Mouse (Mus musculus) lung, postnatal 0 days (tissue): ENCODE data around the gene Gstt2. TPM values are rescaled to one million over a fixed set of nuclear protein-coding genes. Genes with fewer than 3 reads are reported as not detected.

Experiments used
- ATAC-seq: fragments of 200-750 bp; cut with Nextera tagmentation; 2 replicates; pipeline ENCODE4 v1.8.0; 2017; ENCODE audit warnings: moderate library complexity
- DNase-seq: peaks from one replicate; pipeline ENCODE4 v3.0.0-alpha.2; 2016; ENCODE audit warnings: low spot score
- H3K27ac ChIP-seq: fragments of 300-500 bp; sonication (generic); 2 replicates; pipeline ENCODE4 v1.5.1; 2014; ENCODE audit warnings: antibody characterized with exemption, mild to moderate bottlenecking, low read length, mixed read lengths
- H3K27me3 ChIP-seq: fragments of 300-500 bp; sonication (generic); replicated peaks from 2 replicates; pipeline ENCODE4 v1.6.1; 2014; ENCODE audit warnings: low read length, mixed read lengths; ENCODE audit not compliant: insufficient read depth
- H3K36me3 ChIP-seq: fragments of 300-500 bp; sonication (generic); 2 replicates; pipeline ENCODE4 v1.6.1; 2014; ENCODE audit warnings: low read length, mixed read lengths; ENCODE audit not compliant: insufficient read depth
- H3K4me1 ChIP-seq: fragments of 300-500 bp; sonication (generic); 2 replicates; pipeline ENCODE4 v1.6.1; 2014; ENCODE audit warnings: antibody characterized with exemption, low read depth, low read length, mixed read lengths; ENCODE audit not compliant: insufficient read depth
- H3K4me2 ChIP-seq: fragments of 300-500 bp; sonication (generic); replicated peaks from 2 replicates; pipeline ENCODE4 v1.6.1; 2014; ENCODE audit warnings: low read depth, mild to moderate bottlenecking, low read length, moderate library complexity, mixed read lengths
- H3K4me3 ChIP-seq: fragments of 300-500 bp; sonication (generic); 2 replicates; pipeline ENCODE4 v1.5.1; 2014; ENCODE audit warnings: low read depth, low read length
- H3K9ac ChIP-seq: fragments of 300-500 bp; sonication (generic); replicated peaks from 2 replicates; pipeline ENCODE4 v1.6.1; 2014; ENCODE audit warnings: low read depth, mild to moderate bottlenecking
- H3K9me3 ChIP-seq: fragments of 300-500 bp; sonication (generic); 2 replicates; pipeline ENCODE4 v1.6.1; 2016; ENCODE audit warnings: low read length, mixed read lengths
- CTCF ChIP-seq: IDR thresholded peaks from 2 replicates; pipeline ENCODE4 v1.5.1; 2016; ENCODE audit warnings: antibody characterized with exemption, mild to moderate bottlenecking
- EP300 ChIP-seq: IDR thresholded peaks from 2 replicates; pipeline ENCODE4 v1.6.1; 2016; ENCODE audit warnings: antibody characterized with exemption, mild to moderate bottlenecking, control low read depth
- WGBS: fragments of 180-500 bp; shearing (Covaris S2); extraction: QIAGEN DNeasy Blood & Tissue Kit; methylation state at CpG from one replicate; pipeline ENCODE4 v1.1.7; 2014; 5-methylcytosine and 5-hydroxymethylcytosine counted together
- polyA plus RNA-seq: library from polyadenylated mRNA; unstranded; fragments of >200 nt; fragmentation: Nextera tagmentation; extraction: Ambion mirVana; gene quantifications from 2 replicates; pipeline ENCODE4 v1.2.1, GENCODE M21; 2015

The Gstt2 gene
- polyA plus RNA-seq, 1 experiment from 2014 or later: 44.7 TPM

DNA sequence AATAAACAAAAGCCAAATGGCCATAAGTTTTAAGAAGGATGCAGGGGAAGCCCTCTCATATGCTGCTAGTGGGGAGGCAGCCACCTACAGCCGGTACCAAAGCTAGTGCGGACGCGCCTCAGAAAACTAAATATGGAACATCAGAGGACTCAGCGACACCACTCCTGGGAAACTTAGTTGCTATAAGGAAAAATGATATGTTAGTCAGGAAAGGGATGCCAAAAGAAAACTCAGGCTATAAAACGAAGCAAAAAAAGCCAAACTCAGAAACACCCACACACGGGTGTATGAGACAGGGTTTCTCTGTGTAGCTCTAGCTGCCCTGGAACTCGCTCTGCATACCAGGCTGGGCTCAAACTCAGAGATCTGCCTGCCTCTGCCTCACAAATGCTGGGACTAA, 48.9 kb downstream of the Gstt2 start:
- no peak overlapping the region for H3K4me2 ChIP-seq
- H3K27me3 ChIP-seq: no peaks in the 10 kb centered on the region
- H3K4me1 ChIP-seq: no peaks in the 10 kb centered on the region
- H3K4me3 ChIP-seq: no peak overlapping the region
- ATAC-seq (no peak), DNase-seq (no peak)
- 89% methylated on average over 8 of the region's 8 CpGs for WGBS
- no peak overlapping the region for H3K27ac ChIP-seq
- TF ChIP-seq EP300 (no peak), CTCF (no peak)
- no peaks in the 10 kb centered on the region for H3K36me3 ChIP-seq
- H3K9me3 ChIP-seq: no peaks in the 10 kb centered on the region
- H3K9ac ChIP-seq: no peak overlapping the region

DNA sequence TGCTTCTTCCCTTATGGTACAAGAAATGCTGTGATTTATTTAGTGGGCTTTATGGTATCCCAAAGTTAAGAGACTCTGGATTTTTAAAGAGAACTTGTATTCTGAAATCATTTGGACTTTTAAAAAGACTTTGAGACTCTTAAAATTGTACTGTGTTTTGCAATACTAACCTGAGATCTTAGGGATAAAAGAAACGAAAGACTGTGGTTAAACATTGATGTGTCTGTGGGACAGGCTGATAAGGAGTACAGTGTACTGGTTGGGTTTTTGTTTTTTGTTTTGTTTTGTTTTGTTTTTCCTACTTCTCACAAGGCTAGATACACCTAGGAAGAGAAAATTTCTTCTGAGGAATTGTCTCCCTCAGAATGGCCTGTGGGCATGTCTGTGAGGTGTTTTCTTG, 51.8 kb downstream of the Gstt2 start:
- H3K4me1 ChIP-seq: 0 out of 2 replicates have a peak, but pooled peaks cover 4% of the 10 kb centered on the region
- no peak overlapping the region for H3K27ac ChIP-seq
- DNase-seq (no peak), ATAC-seq (no peak)
- H3K36me3 ChIP-seq: no peaks in the 10 kb centered on the region
- no peaks in the 10 kb centered on the region for H3K27me3 ChIP-seq
- H3K9ac ChIP-seq: no peak overlapping the region
- H3K9me3 ChIP-seq: no peaks in the 10 kb centered on the region
- WGBS: 51% methylated on average over 1 of the region's 1 CpGs
- TF ChIP-seq EP300: no peak
- no peak for TF ChIP-seq CTCF
- no peak overlapping the region for H3K4me3 ChIP-seq
- H3K4me2 ChIP-seq: no peak overlapping the region

Other genes with a start within 250 kb of the Gstt2 start
- 3.0 and 3.4 TPM in 2 replicates for gene Ggt5, start 248.1 kb downstream of the Gstt2 start, polyA plus RNA-seq
- gene Susd2, start 193.4 kb downstream of the Gstt2 start, polyA plus RNA-seq: 9.3 and 9.4 TPM in 2 replicates
- gene Cabin1, start 73.1 kb downstream of the Gstt2 start, polyA plus RNA-seq: 33.1 and 34.5 TPM in 2 replicates
- 70.6 and 81.5 TPM in 2 replicates for gene Ddt, start 64.0 kb downstream of the Gstt2 start, polyA plus RNA-seq
- gene Gm20441, start 56.5 kb downstream of the Gstt2 start, polyA plus RNA-seq: not detected in 2 replicates
- gene Gstt3, start 56.0 kb downstream of the Gstt2 start, polyA plus RNA-seq: 56.6 and 58.9 TPM in 2 replicates
- 36.4 and 38.3 TPM in 2 replicates for gene Gstt1, start 38.8 kb downstream of the Gstt2 start, polyA plus RNA-seq
- gene Gstt4, start 14.9 kb downstream of the Gstt2 start, polyA plus RNA-seq: not detected in 2 replicates
- 280 and 356 TPM in 2 replicates for gene Mif, start 22.8 kb upstream of the Gstt2 start, polyA plus RNA-seq
- 1.2 TPM in 2 replicates for gene Derl3, start 56.0 kb upstream of the Gstt2 start, polyA plus RNA-seq
- 109 TPM in 2 replicates for gene Smarcb1, start 84.2 kb upstream of the Gstt2 start, polyA plus RNA-seq
- 299 and 347 TPM in 2 replicates for gene Chchd10, start 95.7 kb upstream of the Gstt2 start, polyA plus RNA-seq
- gene Mmp11, start 99.1 kb upstream of the Gstt2 start, polyA plus RNA-seq: 118 and 127 TPM in 2 replicates
- gene Gm867, start 103.2 kb upstream of the Gstt2 start, polyA plus RNA-seq: 5.5 and 6.0 TPM in 2 replicates
- 8.8 and 10.1 TPM in 2 replicates for gene Vpreb3, start 105.6 kb upstream of the Gstt2 start, polyA plus RNA-seq
- gene Gm5134, start 117.1 kb upstream of the Gstt2 start, polyA plus RNA-seq: 0.12 TPM in 1 of 2 replicates, not detected in the other
- gene Zfp280b, start 195.2 kb upstream of the Gstt2 start, polyA plus RNA-seq: 8.8 and 9.4 TPM in 2 replicates